Mouse (Mus musculus) layer of hippocampus, postnatal 14 days (tissue): ENCODE measurements around the gene Pom121. TPM values are rescaled to one million over a fixed set of nuclear protein-coding genes. Genes with fewer than 3 reads are reported as not detected.

Experiments used
- DNase-seq, 2 experiments: peaks; one replicate each; pipeline ENCODE4 v3.0.0; 2021 to 2022; ENCODE audit warnings: low spot score in 2 of 2, mixed read lengths in 1 of 2
- long read RNA-seq, 2 experiments: library from polyadenylated mRNA; stranded (forward); transcript quantifications; one replicate each; pipeline ENCODE4 v2.0.0; 2021
- total RNA-seq, 2 experiments: library from RNA; stranded (reverse); gene quantifications; 2 replicates each; pipeline ENCODE4 v1.2.3; 2021

The Pom121 gene
- total RNA-seq: 10 to 100 TPM; 46.1 to 48.1 TPM
- long read RNA-seq, experiment 1, full-length matches to known transcripts: 1 of 14 reads
- long read RNA-seq, experiment 1, partial matches to known transcripts: 8 of 14 reads
- long read RNA-seq, experiment 1, other reads (novel, unspliced or antisense): 5 of 14 reads
- long read RNA-seq, experiment 2, partial matches to known transcripts: 9 of 14 reads
- long read RNA-seq, experiment 2, other reads (novel, unspliced or antisense): 5 of 14 reads

DNA sequence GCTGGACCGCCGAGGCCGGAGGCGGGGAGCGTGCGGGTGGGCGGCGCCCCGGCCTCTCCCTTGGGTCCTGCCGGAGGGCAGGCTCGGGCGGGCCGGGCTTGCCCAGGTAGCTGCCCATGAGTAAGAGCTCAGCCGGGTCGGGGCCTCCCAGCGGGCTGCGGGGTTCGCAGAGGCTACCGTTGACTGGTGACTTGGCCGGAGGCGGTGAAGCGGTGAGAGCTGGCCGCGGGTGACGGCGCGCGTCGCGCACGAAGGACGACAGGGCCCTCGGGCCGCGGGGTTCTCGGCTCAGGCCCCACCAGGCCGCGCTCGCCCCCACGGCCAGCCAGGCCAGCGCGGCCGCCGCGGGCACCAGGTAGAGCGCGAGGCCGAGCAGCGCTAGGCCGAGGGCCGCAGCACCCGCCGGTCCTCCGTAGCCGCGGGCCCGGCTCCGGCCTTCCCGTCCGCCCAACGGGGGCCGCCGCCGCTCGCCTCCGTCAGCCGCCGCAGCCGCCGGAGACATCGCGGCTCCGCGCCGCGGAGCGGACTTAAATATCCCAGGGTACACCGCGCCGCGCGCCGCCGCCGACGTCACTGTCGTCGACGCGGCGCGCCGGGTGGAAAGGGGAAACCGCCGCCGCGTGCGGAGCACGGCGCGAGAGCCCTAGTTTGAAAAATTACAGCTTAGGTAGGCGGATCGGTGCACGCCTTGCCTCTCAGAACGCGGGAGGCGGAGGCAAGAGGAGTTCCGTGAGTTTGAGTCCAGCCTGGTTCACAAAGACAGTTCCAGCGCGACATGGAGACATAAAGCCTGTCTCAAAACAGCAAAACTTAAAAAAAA is at the start of gene Pom121:
Gene Pom121, minus strand, starts transcription at position 543 of the 820 bp plus-strand sequence.
- peak; percentile 75 to 77 for DNase-seq

- DNase-seq: no peak
Observed at GRCm38 (mm10) chr5:135442430-135442829, 48.1 kb upstream of the Pom121 start.

- no peak for DNase-seq
Observed at GRCm38 (mm10) chr5:135435039-135435438, 40.7 kb upstream of the Pom121 start.

GRCm38 (mm10) chr5:135433861-135434260 is 39.5 kb upstream of the Pom121 start:
- DNase-seq: no peak

DNA sequence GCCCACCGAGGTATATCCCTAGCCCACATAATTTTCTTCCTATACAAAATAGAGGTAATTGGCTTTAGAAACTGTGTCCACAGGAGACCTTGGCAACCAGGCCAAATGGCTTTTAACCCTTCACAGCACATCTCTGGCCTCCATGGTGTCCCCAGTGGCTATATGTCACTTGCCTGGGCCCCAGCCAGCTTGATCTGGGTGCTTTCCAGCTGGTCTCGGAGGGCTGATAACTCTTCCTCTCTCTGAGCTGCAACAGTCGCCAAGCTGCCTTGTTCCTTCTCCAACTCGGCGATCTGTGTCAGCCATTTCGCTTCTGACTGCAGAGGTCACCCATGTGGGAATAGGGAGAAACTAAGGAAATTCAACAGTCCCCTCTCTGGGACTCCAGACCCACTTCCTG is 36.8 kb upstream of the Pom121 start:
- DNase-seq: no peak

- DNase-seq: no peak
Observed at GRCm38 (mm10) chr5:135428786-135429185, 34.4 kb upstream of the Pom121 start.

GRCm38 (mm10) chr5:135410266-135410665 is 15.9 kb upstream of the Pom121 start:
- no peak for DNase-seq

DNA sequence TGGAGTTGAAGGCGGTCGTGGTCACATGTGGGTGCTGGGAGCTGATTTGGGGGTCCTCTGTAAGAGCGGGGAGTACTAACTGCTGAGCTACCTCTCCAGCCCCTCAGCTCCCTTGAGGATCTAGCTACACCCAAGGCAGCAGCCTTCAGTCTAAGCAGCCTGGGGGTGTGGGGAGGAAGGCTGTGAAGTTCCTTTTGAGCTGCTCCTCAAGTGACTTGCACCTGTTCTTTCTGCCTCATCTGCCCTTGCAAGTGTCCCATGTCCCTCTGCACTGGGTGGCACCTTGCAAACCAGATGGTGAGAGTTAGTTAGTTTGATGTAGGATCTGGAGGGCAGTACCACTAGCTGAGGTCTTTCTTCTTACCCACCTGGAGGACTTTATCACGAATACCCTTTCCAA is 13.8 kb upstream of the Pom121 start:
- no peak for DNase-seq

DNA sequence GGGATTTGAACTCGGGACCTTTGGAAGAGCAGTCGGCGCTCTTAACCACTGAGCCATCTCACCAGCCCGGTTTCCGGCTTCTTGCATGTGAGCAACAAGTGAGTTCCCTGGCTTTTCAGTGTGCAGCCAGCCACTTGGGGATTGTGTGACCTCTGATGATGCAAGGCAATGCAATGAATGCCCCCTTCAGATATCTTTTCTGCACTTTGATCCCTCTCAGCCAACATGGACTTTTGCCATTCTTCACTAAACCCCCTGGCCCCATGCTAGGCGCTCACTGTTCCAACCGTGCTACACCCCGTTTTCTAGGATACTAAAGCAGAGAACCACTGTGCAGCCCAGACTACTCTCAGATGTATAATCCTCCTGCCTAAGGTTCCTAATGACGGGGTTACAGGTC is 11.1 kb upstream of the Pom121 start:
- DNase-seq: no peak

GRCm38 (mm10) chr5:135404623-135405022 is 10.3 kb upstream of the Pom121 start:
- DNase-seq: peak; percentile 41 to 59

GRCm38 (mm10) chr5:135400244-135400643 is 5.9 kb upstream of the Pom121 start:
- DNase-seq: peak; percentile 65 to 78

DNA sequence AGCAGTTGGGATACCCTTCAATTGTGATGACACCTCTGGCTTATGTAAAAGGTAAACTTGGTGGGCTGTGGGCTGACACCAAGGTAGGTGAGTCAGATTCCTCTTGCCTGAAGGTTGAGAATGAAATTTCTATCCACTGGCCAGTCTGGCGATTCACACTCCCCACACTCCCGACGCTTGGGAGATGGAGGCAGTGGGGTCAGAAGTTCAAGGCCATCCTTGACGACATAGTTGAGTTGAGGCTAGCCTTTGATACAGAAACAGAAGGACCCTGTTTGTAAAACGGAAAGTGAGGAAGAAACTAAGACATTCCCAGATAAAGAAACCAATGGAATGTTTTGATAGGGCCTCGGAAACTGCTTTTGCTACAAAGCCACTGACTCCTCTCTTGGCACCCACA is 5.0 kb upstream of the Pom121 start:
- no peak for DNase-seq

- DNase-seq: peak in 1 of 2 experiments; percentile 54
Observed at GRCm38 (mm10) chr5:135395826-135396225, 1.5 kb upstream of the Pom121 start.

GRCm38 (mm10) chr5:135383771-135384170 is 10.6 kb downstream of the Pom121 start:
- no peak for DNase-seq

DNA sequence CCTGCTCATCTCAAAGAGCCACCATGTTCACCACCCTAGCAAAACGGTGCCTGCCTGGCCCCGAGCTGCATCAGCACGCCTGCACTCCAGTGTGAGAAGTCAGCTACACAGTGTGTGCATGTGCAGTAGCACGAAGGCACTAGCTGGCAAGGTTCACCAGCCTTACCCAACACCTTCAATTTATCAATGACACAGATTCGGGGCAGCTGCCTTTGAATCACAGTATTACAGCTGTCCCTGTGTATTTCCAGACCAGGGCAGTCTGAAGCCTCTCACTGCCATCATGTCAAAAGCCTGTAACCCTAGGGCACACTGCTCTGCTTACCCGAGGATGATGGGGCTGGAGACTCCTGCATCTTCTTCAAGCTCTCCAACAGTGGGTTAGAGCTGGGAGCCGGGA is 11.6 kb downstream of the Pom121 start:
- no peak for DNase-seq

DNA sequence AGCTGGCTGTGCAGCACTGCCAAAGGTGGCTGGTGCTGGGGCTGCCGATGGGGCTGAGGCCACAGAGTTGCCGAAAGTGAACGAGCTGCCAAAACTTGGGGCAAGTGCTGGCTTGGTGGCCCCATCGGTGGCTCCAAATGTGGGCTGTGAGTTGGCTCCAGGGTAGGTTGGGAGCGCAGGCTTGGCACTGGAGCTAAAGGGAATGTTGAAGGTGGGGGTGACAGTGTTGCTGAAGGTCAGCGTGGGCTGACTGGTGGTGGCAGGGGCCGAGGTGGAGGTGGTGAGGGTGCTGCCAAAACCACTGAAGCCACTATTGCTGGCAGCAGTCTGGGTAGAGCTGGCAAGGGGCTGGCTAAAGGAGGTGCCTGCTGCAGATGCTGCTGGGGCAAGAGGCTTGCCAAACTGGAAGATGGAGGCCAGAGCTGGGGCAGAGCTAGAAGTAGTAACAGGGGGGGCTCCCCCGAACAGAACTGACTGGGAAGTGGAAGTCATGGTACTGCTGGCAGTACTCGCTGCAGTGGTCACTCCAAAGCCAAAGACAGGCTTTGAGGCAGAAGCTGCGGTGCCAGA is 12.9 kb downstream of the Pom121 start:
- DNase-seq: no peak

GRCm38 (mm10) chr5:135380681-135381080 is 13.7 kb downstream of the Pom121 start:
- no peak for DNase-seq

DNA sequence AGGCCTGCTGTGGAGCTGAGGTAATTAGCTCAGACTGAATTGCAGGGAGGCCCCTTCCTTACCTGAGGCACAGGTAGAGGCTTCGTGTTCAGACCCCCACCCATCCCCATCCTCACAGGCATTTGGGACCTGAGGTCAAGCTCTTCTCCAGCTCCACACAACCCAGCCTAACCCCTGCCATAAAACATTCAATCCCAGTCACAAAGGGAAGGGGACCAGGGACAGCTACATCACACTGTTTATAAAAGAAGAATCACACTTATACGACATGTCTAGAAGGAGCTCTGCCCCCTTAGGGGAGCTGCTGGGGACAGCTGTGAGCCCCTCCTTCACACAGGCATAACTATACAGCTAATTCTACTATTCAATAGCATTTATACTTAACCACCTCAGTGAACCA is 18.0 kb downstream of the Pom121 start:
- no peak for DNase-seq

DNA sequence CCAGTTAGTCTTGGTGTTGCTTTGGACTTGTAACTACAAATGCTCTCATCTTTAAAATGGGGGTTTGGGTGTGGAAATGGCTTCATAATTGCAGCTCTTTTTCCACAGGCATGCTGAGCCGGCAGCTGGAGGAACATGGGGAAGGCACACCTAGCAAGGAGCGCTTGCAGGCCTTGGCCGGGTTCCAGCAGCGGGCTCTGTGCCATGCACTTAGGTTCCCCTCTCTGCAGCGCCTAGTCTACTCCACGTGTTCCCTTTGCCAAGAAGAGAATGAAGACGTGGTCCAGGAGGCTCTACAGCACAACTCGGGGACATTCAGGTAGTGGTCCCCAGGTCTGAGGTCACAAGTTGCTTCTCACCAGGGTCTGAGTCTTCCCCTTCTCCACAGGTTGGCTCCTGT is 19.2 kb downstream of the Pom121 start:
- DNase-seq: no peak

DNA sequence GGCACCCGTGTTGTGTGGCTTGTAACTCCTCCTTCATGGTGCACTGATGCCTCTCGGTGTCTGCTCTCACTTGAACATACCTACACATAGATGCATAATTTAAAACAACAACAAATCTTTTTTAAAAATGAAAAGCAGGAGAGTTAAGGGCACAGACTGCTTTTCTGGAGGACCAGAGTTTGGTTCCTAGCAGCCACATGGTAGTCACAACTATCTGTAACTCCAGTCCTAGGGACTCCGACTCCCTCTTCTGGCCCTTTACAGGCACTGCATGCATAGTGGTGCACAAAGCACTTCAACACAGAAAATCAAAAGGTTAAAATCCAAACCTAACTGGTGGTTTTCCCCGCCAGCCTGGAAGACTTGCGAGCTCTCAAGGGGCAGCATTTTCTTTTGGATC is 20.7 kb downstream of the Pom121 start:
- no peak for DNase-seq

DNA sequence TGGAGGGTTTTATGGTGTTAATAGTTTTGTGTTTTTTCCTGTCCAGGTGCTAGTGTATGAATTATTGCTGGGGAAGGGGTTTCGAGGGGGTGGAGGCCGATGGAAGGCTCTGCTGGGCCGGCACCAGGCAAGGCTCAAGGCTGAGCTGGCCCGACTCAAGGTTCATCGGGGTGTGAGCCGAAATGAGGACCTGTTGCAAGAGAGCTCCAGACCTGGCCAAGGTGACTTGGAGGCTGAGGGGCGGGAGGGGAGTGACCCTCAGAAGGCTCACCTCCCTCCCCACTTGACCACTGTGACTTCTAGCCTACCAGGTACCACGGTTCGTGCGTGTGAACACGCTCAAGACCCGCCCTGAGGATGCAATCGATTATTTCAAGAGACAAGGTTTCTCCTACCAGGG is 23.2 kb downstream of the Pom121 start:
- no peak for DNase-seq
